Mouse (Mus musculus): ENCODE measurements around the gene Ccdc114. TPM values are rescaled to one million over a fixed set of nuclear protein-coding genes. Genes with fewer than 3 reads are reported as not detected.

The Ccdc114 gene
- polyA plus RNA-seq (2015; fragmentation: Illumina TruSeq; extraction: RNeasy Lipid Tissue Mini Kit (QIAGEN cat#74804); ENCODE audit: insufficient read depth, low replicate concordance), result 2.7 TPM

GRCm38 (mm10) chr7:45923762-45924428 lies at the start of gene Ccdc114:
TSS of gene Ccdc114 (plus strand) at chr7:45924072.

GRCm38 (mm10) chr7:45878278-45878677 lies 45.6 kb upstream of the Ccdc114 start, which contains the start of gene Grin2d:
TSS of gene Grin2d (minus strand) at chr7:45878378.

GRCm38 (mm10) chr7:45896517-45897257 lies 27.2 kb upstream of the Ccdc114 start, which contains the start of the genes Syngr4 and Tmem143:
TSS of gene Syngr4 (minus strand) at chr7:45896714.
TSS of gene Tmem143 (plus strand) at chr7:45896941.

GRCm38 (mm10) chr7:45921242-45921621 lies 2.6 kb upstream of the Ccdc114 start, which contains the start of gene Emp3:
TSS of gene Emp3 (minus strand) at chr7:45921404.

Other genes starting within 250 kb of the Ccdc114 start
- not detected for gene Ntn5, start 240.1 kb upstream of the Ccdc114 start, polyA plus RNA-seq (2015; fragmentation: Illumina TruSeq; extraction: RNeasy Lipid Tissue Mini Kit (QIAGEN cat#74804); ENCODE audit: insufficient read depth, low replicate concordance)
- 0.12 TPM for gene Sec1, start 229.7 kb upstream of the Ccdc114 start, polyA plus RNA-seq (2015; fragmentation: Illumina TruSeq; extraction: RNeasy Lipid Tissue Mini Kit (QIAGEN cat#74804); ENCODE audit: insufficient read depth, low replicate concordance)
- gene Car11, start 224.2 kb upstream of the Ccdc114 start, polyA plus RNA-seq (2015; fragmentation: Illumina TruSeq; extraction: RNeasy Lipid Tissue Mini Kit (QIAGEN cat#74804); ENCODE audit: insufficient read depth, low replicate concordance), result 0.83 TPM
- gene Dbp, start 219.0 kb upstream of the Ccdc114 start, polyA plus RNA-seq (2015; fragmentation: Illumina TruSeq; extraction: RNeasy Lipid Tissue Mini Kit (QIAGEN cat#74804); ENCODE audit: insufficient read depth, low replicate concordance), result 14.8 TPM
- gene Rpl18, start 208.6 kb upstream of the Ccdc114 start, polyA plus RNA-seq (2015; fragmentation: Illumina TruSeq; extraction: RNeasy Lipid Tissue Mini Kit (QIAGEN cat#74804); ENCODE audit: insufficient read depth, low replicate concordance), result 565 TPM
- 5.7 TPM for gene Sphk2, start 206.1 kb upstream of the Ccdc114 start, polyA plus RNA-seq (2015; fragmentation: Illumina TruSeq; extraction: RNeasy Lipid Tissue Mini Kit (QIAGEN cat#74804); ENCODE audit: insufficient read depth, low replicate concordance)
- gene Fam83e, start 202.9 kb upstream of the Ccdc114 start, polyA plus RNA-seq (2015; fragmentation: Illumina TruSeq; extraction: RNeasy Lipid Tissue Mini Kit (QIAGEN cat#74804); ENCODE audit: insufficient read depth, low replicate concordance), result 0.17 TPM
- not detected for gene Spaca4, start 198.3 kb upstream of the Ccdc114 start, polyA plus RNA-seq (2015; fragmentation: Illumina TruSeq; extraction: RNeasy Lipid Tissue Mini Kit (QIAGEN cat#74804); ENCODE audit: insufficient read depth, low replicate concordance)
- gene Lmtk3, start 140.3 kb upstream of the Ccdc114 start, polyA plus RNA-seq (2015; fragmentation: Illumina TruSeq; extraction: RNeasy Lipid Tissue Mini Kit (QIAGEN cat#74804); ENCODE audit: insufficient read depth, low replicate concordance), result not detected
- gene Sult2b1, start 139.4 kb upstream of the Ccdc114 start, polyA plus RNA-seq (2015; fragmentation: Illumina TruSeq; extraction: RNeasy Lipid Tissue Mini Kit (QIAGEN cat#74804); ENCODE audit: insufficient read depth, low replicate concordance), result 0.25 TPM
- gene Cyth2, start 109.5 kb upstream of the Ccdc114 start, polyA plus RNA-seq (2015; fragmentation: Illumina TruSeq; extraction: RNeasy Lipid Tissue Mini Kit (QIAGEN cat#74804); ENCODE audit: insufficient read depth, low replicate concordance), result 52.5 TPM
- gene Kcnj14, start 99.3 kb upstream of the Ccdc114 start, polyA plus RNA-seq (2015; fragmentation: Illumina TruSeq; extraction: RNeasy Lipid Tissue Mini Kit (QIAGEN cat#74804); ENCODE audit: insufficient read depth, low replicate concordance), result not detected
- 9.6 TPM for gene Grwd1, start 93.1 kb upstream of the Ccdc114 start, polyA plus RNA-seq (2015; fragmentation: Illumina TruSeq; extraction: RNeasy Lipid Tissue Mini Kit (QIAGEN cat#74804); ENCODE audit: insufficient read depth, low replicate concordance)
- gene Kdelr1, start 51.3 kb upstream of the Ccdc114 start, polyA plus RNA-seq (2015; fragmentation: Illumina TruSeq; extraction: RNeasy Lipid Tissue Mini Kit (QIAGEN cat#74804); ENCODE audit: insufficient read depth, low replicate concordance), result 76.4 TPM
- 0.11 TPM for gene Grin2d, start 45.7 kb upstream of the Ccdc114 start, polyA plus RNA-seq (2015; fragmentation: Illumina TruSeq; extraction: RNeasy Lipid Tissue Mini Kit (QIAGEN cat#74804); ENCODE audit: insufficient read depth, low replicate concordance)
- gene Syngr4, start 27.4 kb upstream of the Ccdc114 start, polyA plus RNA-seq (2015; fragmentation: Illumina TruSeq; extraction: RNeasy Lipid Tissue Mini Kit (QIAGEN cat#74804); ENCODE audit: insufficient read depth, low replicate concordance), result not detected
- 2.7 TPM for gene Tmem143, start 27.1 kb upstream of the Ccdc114 start, polyA plus RNA-seq (2015; fragmentation: Illumina TruSeq; extraction: RNeasy Lipid Tissue Mini Kit (QIAGEN cat#74804); ENCODE audit: insufficient read depth, low replicate concordance)
- 90.7 TPM for gene Emp3, start 2.7 kb upstream of the Ccdc114 start, polyA plus RNA-seq (2015; fragmentation: Illumina TruSeq; extraction: RNeasy Lipid Tissue Mini Kit (QIAGEN cat#74804); ENCODE audit: insufficient read depth, low replicate concordance)
- gene Abcc6, start 106.2 kb downstream of the Ccdc114 start, polyA plus RNA-seq (2015; fragmentation: Illumina TruSeq; extraction: RNeasy Lipid Tissue Mini Kit (QIAGEN cat#74804); ENCODE audit: insufficient read depth, low replicate concordance), result not detected
- 17.6 TPM for gene Nomo1, start 109.6 kb downstream of the Ccdc114 start, polyA plus RNA-seq (2015; fragmentation: Illumina TruSeq; extraction: RNeasy Lipid Tissue Mini Kit (QIAGEN cat#74804); ENCODE audit: insufficient read depth, low replicate concordance)
- not detected for gene Kcnj11, start 176.7 kb downstream of the Ccdc114 start, polyA plus RNA-seq (2015; fragmentation: Illumina TruSeq; extraction: RNeasy Lipid Tissue Mini Kit (QIAGEN cat#74804); ENCODE audit: insufficient read depth, low replicate concordance)